Mouse (Mus musculus) gastrocnemius, adult 2 months (tissue): ENCODE measurements around the gene Reg3b. TPM values are rescaled to one million over a fixed set of nuclear protein-coding genes. Genes with fewer than 3 reads are reported as not detected.
A peak's percentile ranks its signal among the peaks of the same experiment; 100 is the strongest.
"Not testable (repeated sequence)": the region's sequence is repeated elsewhere in the genome, so short reads cannot be mapped to it uniquely, and the experiment has no call there.

ENCODE experiments used
- DNase-seq: peaks from one replicate; pipeline ENCODE4 v3.0.0; 2022
- H3K27ac ChIP-seq: fragments of 200-600 bp; 2 replicates; pipeline ENCODE4 v1.8.1; 2022; ENCODE audit warnings: mild to moderate bottlenecking
- H3K4me3 ChIP-seq: fragments of 200-600 bp; 2 replicates; pipeline ENCODE4 v1.8.1; 2022; ENCODE audit warnings: mild to moderate bottlenecking, moderate library complexity
- CTCF ChIP-seq: fragments of 200-600 bp; IDR thresholded peaks from 2 replicates; pipeline ENCODE4 v1.8.1; 2022; ENCODE audit warnings: antibody characterized with exemption, mild to moderate bottlenecking, moderate library complexity
- intact Hi-C: fragments of 180-260 bp; cut with DNase I; formaldehyde crosslinking; loops from one replicate; pipeline ENCODE4 v1.15.1; 2025
- long read RNA-seq, 2 experiments: library from polyadenylated mRNA; stranded (forward); transcript quantifications; one replicate each; pipeline ENCODE4 v2.0.0; 2021
- total RNA-seq, 2 experiments: library from RNA; stranded (reverse); gene quantifications; 2 replicates each; pipeline ENCODE4 v1.2.3; 2021

Gene Reg3b
- not detected for total RNA-seq
- long read RNA-seq, experiment 1 = 0 reads
- long read RNA-seq, experiment 2 = 0 reads

DNA sequence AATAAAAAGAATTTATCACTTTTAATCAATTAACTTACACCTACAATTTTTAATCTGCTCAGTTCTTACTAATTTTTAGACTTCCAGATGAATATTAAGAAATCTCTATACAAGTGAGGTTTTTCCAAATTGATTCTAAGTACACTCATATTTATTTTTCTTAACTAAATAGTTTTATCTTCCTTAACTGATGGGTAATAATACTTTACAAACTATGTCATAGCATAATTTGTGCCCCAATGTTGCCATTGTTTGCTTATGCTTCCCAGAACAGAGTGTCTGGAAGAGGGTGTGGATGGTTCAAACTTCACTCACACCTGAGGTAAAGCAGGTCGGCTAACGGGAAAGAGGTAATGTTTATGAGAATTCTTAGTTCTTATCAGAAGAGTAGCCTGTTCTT is at the start of gene Reg3b:
Gene Reg3b, plus strand, starts transcription at position 301 of the 400 bp plus-strand sequence.
- Histone ChIP-seq H3K4me3 (no peak within 1 kb of the TSS), H3K27ac (no peak within 1 kb of the TSS)
- TF ChIP-seq CTCF = no peak
- DNase-seq = no peak
- intact Hi-C loops = no loop called here

DNA sequence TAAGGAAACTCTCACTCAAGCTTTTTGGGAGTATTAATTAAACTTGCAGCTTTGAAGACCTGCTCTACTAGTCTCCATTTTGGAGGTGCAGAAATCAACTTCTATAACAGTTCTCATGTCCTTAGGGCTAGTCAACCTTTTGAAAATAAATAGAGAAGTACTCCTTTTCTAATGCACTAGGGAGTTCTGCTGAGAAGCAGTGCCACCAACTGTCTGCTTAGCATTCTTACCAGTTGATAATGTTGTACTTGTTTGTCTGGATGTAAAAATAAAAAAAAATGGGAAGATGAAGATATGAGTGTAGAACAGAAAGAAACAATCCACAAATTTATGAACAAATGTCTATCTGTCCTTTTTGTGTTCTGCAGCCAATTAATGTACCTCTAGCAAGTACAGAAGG is 42.7 kb upstream of the Reg3b start:
- TF ChIP-seq CTCF = no peak
- Histone ChIP-seq H3K4me3 (no peak overlapping the region), H3K27ac (no peak overlapping the region)
- intact Hi-C loops = no loop called here
- no peak for DNase-seq

DNA sequence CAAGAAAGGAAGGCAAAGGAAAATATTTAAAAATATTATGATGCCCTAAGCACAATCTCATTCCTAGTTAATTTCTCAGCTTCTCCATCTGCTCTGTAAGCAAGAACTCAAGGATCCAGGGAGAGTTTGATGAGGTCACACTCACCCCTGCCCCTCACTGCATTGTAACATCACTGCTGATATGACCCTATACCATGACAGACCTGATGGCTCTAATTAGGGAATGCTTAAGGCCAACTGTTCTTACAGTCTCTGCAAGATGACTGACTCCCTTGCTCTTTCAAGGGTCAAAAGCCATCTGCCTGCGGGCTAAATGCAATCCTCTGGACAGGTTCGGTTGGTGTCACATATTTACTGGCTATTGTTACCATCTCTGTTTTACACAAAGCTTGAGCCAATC is 41.3 kb upstream of the Reg3b start:
- Histone ChIP-seq H3K27ac (no peak overlapping the region), H3K4me3 (no peak overlapping the region)
- no peak for TF ChIP-seq CTCF
- intact Hi-C loops = no loop called here
- no peak for DNase-seq

DNA sequence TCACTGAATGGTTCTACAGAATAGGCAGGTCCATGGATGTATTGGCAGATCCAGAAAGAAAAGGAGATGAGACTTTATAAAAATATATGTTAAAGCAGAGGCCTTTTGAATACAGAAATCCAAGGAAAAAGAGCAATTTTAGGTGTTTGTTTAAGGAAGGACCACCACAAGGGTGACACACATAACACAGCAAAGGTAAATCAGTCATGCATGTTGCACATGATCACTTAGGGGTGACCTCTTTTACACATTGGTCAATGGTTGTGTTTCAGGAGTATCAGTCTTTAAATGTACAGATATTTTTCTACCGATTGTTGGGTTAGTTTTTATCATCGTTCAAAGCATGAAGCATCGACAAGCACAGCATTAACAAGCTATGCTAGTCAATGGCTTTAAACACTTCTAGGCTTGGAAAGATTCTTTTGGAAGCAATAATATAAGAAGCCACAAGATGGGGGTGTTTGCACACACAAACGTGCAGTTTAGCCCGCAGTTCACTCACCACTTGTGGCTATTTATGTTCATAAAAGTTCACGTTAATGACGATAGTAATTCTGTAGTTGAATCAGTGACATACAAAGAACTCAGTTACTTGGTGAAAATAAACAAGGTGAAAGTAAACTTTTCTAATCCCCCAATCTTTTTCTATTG is 38.4 kb upstream of the Reg3b start:
- no peak overlapping the region for H3K4me3 ChIP-seq
- no peak overlapping the region for H3K27ac ChIP-seq
- intact Hi-C loops = no loop called here
- peak; percentile 23; the same call in 1 of the 2 replicates for TF ChIP-seq CTCF
- no peak for DNase-seq

DNA sequence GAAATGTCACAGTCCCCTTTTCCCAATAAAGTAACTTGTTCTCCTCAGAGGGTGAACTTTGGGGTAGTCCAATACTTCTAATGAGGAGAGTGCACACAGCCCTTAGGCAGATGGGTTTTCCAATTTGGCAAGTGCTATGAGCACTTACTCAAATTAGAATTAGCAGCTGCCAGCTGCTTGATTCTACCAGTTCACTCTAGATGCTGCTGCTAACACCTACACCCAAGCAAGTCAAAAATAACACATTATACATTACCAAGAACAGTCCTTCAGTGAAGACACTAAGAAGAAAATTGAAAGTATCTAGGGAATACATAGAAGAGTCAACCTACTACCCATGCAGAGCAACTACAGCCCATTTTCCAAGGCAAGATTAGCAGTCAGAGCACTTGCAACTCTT is 30.2 kb upstream of the Reg3b start:
- no peak for TF ChIP-seq CTCF
- H3K27ac ChIP-seq = no peak overlapping the region
- intact Hi-C loops = no loop called here

DNA sequence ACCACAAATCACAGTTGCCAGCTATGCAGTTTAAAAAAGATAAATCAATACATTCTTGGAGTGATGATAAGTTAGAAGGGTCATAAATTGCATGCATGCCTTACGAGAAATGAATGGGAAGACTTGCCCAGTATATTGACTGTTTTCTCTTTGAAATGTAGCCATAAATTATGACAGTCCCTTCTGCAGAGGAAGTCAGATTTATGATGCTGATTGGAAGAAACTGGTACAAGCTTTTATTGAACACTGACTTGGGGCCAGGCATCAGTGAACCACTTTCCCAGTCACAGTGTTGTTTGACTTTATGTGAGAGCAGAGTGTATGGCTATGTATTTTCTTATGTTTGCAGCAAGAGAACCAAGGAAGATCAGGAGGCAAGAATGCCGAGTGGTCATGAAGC is 28.8 kb upstream of the Reg3b start:
- DNase-seq = no peak
- intact Hi-C loops = no loop called here
- Histone ChIP-seq H3K4me3 (no peak overlapping the region), H3K27ac (no peak overlapping the region)
- TF ChIP-seq CTCF = no peak

More for the DNA sequence above, 30.2 kb upstream of the Reg3b start:
- H3K4me3 ChIP-seq = no peak overlapping the region
- DNase-seq = no peak

DNA sequence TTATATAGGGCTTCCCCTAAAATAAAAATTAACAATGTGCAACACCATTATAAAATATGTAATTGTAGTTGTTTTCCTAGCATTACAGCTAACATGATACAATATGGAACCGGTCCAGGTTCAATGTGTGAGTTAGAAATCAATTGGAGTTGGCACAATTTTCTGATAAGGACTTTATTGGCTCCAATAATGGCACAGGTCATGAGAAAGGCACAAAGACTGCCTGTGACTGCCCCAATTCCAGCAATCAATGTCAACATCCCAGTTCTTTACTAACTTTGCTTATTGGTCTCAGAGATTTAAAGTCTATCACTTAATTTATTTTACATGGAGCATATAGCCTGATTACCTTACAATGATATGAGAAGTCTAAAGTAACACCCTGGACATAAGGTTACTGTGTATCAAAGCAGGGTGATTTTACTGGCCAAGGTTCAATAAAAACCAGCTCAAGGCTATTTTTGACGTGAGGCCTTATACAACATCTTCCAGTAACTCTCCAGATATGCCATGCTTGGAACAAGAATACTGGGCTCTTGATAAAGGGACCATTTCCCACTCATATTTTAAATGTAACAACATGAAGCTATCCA is 8.4 kb upstream of the Reg3b start:
- no peak for TF ChIP-seq CTCF
- intact Hi-C loops = no loop called here
- no peak for DNase-seq

DNA sequence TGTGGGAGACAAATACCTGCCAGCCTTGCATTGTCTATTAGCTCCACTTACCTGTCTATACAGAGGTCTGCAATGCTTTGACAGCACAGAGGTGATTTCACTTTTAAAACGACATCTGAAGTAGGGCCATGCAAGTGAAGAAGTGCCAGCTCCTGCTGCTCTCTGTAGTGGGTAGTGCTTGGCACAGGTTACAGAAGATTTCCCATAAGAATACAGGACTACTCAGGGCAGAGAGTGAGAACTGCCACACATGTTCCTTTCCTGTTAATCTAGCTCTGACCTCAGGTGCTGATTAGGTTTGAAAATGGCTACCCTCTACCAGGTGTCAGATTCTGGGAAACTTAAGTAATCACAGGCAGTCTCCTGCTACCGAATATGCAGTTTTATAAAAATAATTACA is 8.3 kb downstream of the Reg3b start, which contains the start of gene Reg3d:
Gene Reg3d, minus strand, starts transcription at position 101 of the 400 bp plus-strand sequence.
- intact Hi-C loops = no loop called here
- H3K27ac ChIP-seq = no peak within 1 kb of the TSS
- H3K4me3 ChIP-seq = no peak within 1 kb of the TSS
- no peak for TF ChIP-seq CTCF
- DNase-seq = no peak

More for the DNA sequence above, 8.4 kb upstream of the Reg3b start:
- Histone ChIP-seq H3K27ac (no peak overlapping the region), H3K4me3 (no peak overlapping the region)

DNA sequence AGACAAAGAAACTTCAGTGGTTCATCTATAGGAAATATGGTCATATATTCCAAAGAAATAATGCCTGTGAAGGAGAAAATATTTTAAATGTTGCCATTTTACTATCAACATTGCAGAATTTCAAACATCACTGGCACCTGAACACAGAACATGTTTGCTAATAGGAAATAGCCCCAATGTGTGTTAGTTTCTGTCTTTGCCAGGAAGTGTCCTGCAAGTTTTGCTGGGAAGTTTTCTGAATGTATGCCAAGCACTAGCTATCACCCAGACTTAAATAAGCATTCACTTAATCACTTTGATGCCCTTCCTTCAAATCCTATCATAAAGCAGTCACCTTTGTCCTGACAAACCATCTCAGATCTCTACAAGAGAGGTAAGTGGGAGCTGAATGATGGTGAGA is 10.0 kb downstream of the Reg3b start, which contains the start of gene Reg3a:
Gene Reg3a, plus strand, starts transcription at position 301 of the 400 bp plus-strand sequence.
- Histone ChIP-seq H3K4me3 (no peak within 1 kb of the TSS), H3K27ac (no peak within 1 kb of the TSS)
- no peak for DNase-seq
- no peak for TF ChIP-seq CTCF
- intact Hi-C loops = no loop called here

DNA sequence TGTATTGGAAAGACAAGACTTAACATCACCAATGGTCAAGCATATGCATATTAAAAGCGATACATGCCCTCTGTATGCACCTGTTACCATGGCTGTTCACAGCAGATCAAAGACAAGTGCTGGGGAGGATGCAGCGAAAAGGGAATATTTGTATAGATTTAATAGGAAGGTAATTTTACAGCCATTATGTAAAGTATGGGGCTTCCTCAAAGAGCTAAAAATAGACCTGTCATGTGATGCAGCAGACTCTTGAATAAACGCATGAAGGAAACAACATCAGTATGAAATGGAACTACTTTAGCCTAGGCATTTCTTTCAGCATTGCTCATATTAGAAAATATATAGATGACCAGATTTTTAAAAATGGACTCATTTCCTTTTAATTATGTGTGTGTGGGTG is 15.2 kb downstream of the Reg3b start:
- intact Hi-C loops = no loop called here
- H3K4me3 ChIP-seq = no peak overlapping the region

DNA sequence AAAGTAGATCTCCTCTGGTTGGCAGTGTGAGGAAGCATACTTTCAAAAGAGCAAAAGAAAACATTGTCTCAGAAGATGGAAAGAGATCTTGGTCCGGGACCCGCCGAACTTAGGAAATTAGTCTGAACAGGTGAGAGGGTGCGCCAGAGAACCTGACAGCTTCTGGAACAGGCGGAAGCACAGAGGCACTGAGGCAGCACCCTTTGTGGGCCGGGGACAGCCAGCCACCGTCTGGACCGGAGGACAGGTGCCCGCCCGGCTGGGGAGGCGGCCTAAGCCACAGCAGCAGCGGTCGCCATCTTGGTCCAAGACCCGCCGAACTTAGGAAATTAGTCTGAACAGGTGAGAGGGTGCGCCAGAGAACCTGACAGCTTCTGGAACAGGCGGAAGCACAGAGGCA is 24.9 kb downstream of the Reg3b start, which contains the start of gene Reg2:
Gene Reg2, plus strand, starts transcription at position 301 of the 400 bp plus-strand sequence.
- intact Hi-C loops, DNase-seq, H3K4me3 ChIP-seq, H3K27ac ChIP-seq: not testable (repeated sequence)

More for the DNA sequence above, 15.2 kb downstream of the Reg3b start:
- TF ChIP-seq CTCF = no peak
- DNase-seq = no peak
- H3K27ac ChIP-seq = no peak overlapping the region

DNA sequence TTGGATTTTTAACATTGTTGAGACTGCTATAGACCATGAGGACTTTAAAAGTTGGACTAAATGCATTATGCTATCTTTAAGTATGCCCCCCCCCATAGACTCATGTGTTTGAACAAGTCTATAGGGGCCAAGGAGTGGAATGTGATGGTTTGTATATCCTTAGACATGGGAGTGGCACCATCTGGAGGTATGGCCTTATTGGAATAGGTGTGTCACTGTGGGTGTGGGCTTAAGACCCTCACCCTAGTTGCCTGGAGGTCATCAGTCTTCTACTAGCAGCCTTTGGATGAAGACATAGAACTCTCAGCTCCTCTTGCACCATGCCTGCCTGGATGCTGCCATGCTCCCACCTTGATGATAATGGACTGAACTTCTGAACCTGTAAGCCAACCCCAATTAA is 52.0 kb downstream of the Reg3b start, which contains the start of gene Reg1:
Gene Reg1, plus strand, starts transcription at position 301 of the 400 bp plus-strand sequence.
- H3K4me3 ChIP-seq, DNase-seq, intact Hi-C loops, H3K27ac ChIP-seq: not testable (repeated sequence)

Other genes starting within 250 kb of the Reg3b start
- not detected for gene Reg3d, start 8.2 kb downstream of the Reg3b start, total RNA-seq
- not detected for gene Reg3a, start 10.1 kb downstream of the Reg3b start, total RNA-seq
- not detected for gene Reg2, start 25.0 kb downstream of the Reg3b start, total RNA-seq
- not detected for gene Reg1, start 52.1 kb downstream of the Reg3b start, total RNA-seq
- gene Reg3g, start 98.2 kb downstream of the Reg3b start, total RNA-seq = not detected